ENCODE assay signal across 10 mouse cellular contexts in the genomic region with DNA sequence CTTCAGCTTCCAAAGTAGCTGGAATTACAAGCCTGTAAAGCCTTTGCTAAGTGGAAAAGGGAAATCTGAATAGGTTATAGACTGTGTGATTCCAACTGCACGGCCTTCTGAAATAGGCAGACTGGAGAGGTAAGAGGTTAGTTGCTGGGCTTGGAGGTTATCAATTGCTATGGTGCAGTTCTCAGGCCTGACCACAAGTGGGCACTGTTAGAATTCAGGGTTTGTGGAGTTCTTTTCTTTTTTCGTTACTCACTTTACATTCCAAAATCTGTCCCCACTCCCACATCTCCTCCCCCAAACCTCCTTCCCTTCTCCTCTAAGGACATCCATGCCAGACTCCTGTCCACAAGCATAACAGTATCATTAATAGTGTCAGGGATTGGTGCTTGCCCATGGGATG. TPM values are rescaled to one million over a fixed set of nuclear protein-coding genes. Genes with fewer than 3 reads are reported as not detected.
A peak's percentile ranks its signal among the peaks of the same experiment; 100 is the strongest.
DNase-seq lines count a peak whose midpoint lies in the region; ATAC-seq and TF ChIP-seq lines count a peak whose summit lies in the region.
"Had no signal": no experiment of that assay in that cellular context is flagged by ENCODE, and none has a peak within 500 bp of the region (broad histone marks: within the 10 kb centered on the region; RNA-seq: fewer than 3 reads in every experiment).

No protein-coding gene starts in this region.

- H3K4me2 ChIP-seq in embryonic facial prominence, embryonic 11.5 days (ENCODE audit: low read depth, low read length): no peak overlapping the region
- H3K4me2 ChIP-seq: heart, embryonic 15.5 days; midbrain, embryonic 12.5 days had no signal

- DNase-seq in cerebellum, postnatal 10 days: peak; percentile 54 to 64
- peak in 1 of 2 experiments; percentile 49 for DNase-seq in left cerebral cortex, adult 2 months (ENCODE audit: extremely low spot score in 1 of 2, low spot score in 2 of 2)
- no peak for DNase-seq in left cerebral cortex, postnatal 10 days (ENCODE audit: extremely low spot score in 1 of 2, low spot score in 2 of 2)
- DNase-seq in MEL (ENCODE audit: low read depth, low spot score): peak; percentile 77
- peak; percentile 69 for DNase-seq in embryonic facial prominence, embryonic 11.5 days (ENCODE audit: low spot score)
- DNase-seq in lung, postnatal 10 days: peak; percentile 65
- DNase-seq in thymus, postnatal 0 days (ENCODE audit: low spot score): peak; percentile 62

- H3K4me1 ChIP-seq in MEL (ENCODE audit: control insufficient read depth in 1 of 2, insufficient read depth in 2 of 2, low read length in 2 of 2): no peaks in the 10 kb centered on the region
- H3K4me1 ChIP-seq in embryonic facial prominence, embryonic 11.5 days (ENCODE audit: control insufficient read depth, insufficient read depth, low read length): no peaks in the 10 kb centered on the region
- H3K4me1 ChIP-seq: heart, embryonic 15.5 days had no signal

- H3K9ac ChIP-seq in MEL (ENCODE audit: control insufficient read depth, low read depth, low read length, poor library complexity, severe bottlenecking): no peak overlapping the region
- no peak overlapping the region for H3K9ac ChIP-seq in embryonic facial prominence, embryonic 11.5 days (replicated peaks; ENCODE audit: low read length)
- H3K9ac ChIP-seq: heart, embryonic 15.5 days; midbrain, embryonic 12.5 days had no signal

- H3K36me3 ChIP-seq in MEL (ENCODE audit: control insufficient read depth in 1 of 2, insufficient read depth in 2 of 2, low read length in 2 of 2): no peaks in the 10 kb centered on the region
- peaks cover 7% of the 10 kb centered on the region for H3K36me3 ChIP-seq in embryonic facial prominence, embryonic 11.5 days (replicated peaks; ENCODE audit: control insufficient read depth, insufficient read depth, low read depth, low read length)

- peak; percentile 82 for TF ChIP-seq CTCF in left cerebral cortex, adult 2 months (IDR thresholded peaks at IDR 0.05)
- TF ChIP-seq CTCF in MEL (IDR thresholded peaks at IDR 0.05 in 2 of 3, conservative IDR thresholded peaks at IDR 0.05 in 1 of 3; ENCODE audit: control insufficient read depth in 1 of 3, insufficient read depth in 1 of 3, low read depth in 2 of 3, low read length in 3 of 3, poor library complexity in 1 of 3, severe bottlenecking in 1 of 3): peak; percentile 61 to 98 (median 84)

- H3K9me3 ChIP-seq in MEL (replicated peaks; ENCODE audit: insufficient read depth, low read length): no peaks in the 10 kb centered on the region
- no peaks in the 10 kb centered on the region for H3K9me3 ChIP-seq in embryonic facial prominence, embryonic 11.5 days (replicated peaks; ENCODE audit: control insufficient read depth, low read length)
- H3K9me3 ChIP-seq: heart, embryonic 15.5 days; midbrain, embryonic 12.5 days had no signal

- no peaks in the 10 kb centered on the region for H3K27me3 ChIP-seq in MEL (ENCODE audit: control insufficient read depth in 1 of 2, insufficient read depth in 2 of 2, low read length in 2 of 2)
- H3K27me3 ChIP-seq in embryonic facial prominence, embryonic 11.5 days (ENCODE audit: control insufficient read depth, insufficient read depth, low read length): no peaks in the 10 kb centered on the region
- H3K27me3 ChIP-seq: heart, embryonic 15.5 days; midbrain, embryonic 12.5 days had no signal

- no peak for ATAC-seq in cerebellum, adult (ENCODE audit: insufficient number of reproducible peaks, low FRiP score, low TSS enrichment)
- no peak for ATAC-seq in embryonic facial prominence, embryonic 11.5 days (replicated peaks; ENCODE audit: insufficient number of reproducible peaks, low FRiP score, low TSS enrichment, low read depth)

- TF ChIP-seq RAD21 in MEL (IDR thresholded peaks at IDR 0.05; ENCODE audit: low read depth, low read length): peak; percentile 56

- no peaks in the 10 kb centered on the region for H3K79me2 ChIP-seq in MEL (ENCODE audit: control insufficient read depth, insufficient read depth, low read length, poor library complexity)

- intact Hi-C loops in left cerebral cortex, adult 2 months (cut with DNase I): no loop called here
- intact Hi-C loops in left cerebral cortex, postnatal 10 days (cut with DNase I): no loop called here

- no peak for TF ChIP-seq POLR2A in MEL (IDR thresholded peaks at IDR 0.05; ENCODE audit: control insufficient read depth in 1 of 2, insufficient read depth in 1 of 2, low read depth in 1 of 2, low read length in 2 of 2, poor library complexity in 1 of 2)

- H3K4me3 ChIP-seq in left cerebral cortex, adult 2 months: no peak overlapping the region
- no peak overlapping the region for H3K4me3 ChIP-seq in MEL (ENCODE audit: control insufficient read depth in 1 of 2, insufficient read depth in 1 of 2, low read depth in 2 of 2, low read length in 2 of 2)
- H3K4me3 ChIP-seq in embryonic facial prominence, embryonic 11.5 days (ENCODE audit: low read depth, low read length): no peak overlapping the region
- H3K4me3 ChIP-seq: heart, embryonic 15.5 days; midbrain, embryonic 12.5 days had no signal

- no peak overlapping the region for H3K27ac ChIP-seq in left cerebral cortex, adult 2 months
- no peak overlapping the region for H3K27ac ChIP-seq in MEL (ENCODE audit: control insufficient read depth, low read depth, low read length)
- H3K27ac ChIP-seq in embryonic facial prominence, embryonic 11.5 days (replicated peaks; ENCODE audit: low read depth, low read length): no peak overlapping the region
- H3K27ac ChIP-seq: heart, embryonic 15.5 days; midbrain, embryonic 12.5 days had no signal

- no peak for TF ChIP-seq EP300 in MEL (IDR thresholded peaks at IDR 0.05; ENCODE audit: low read depth in 1 of 2, low read length in 2 of 2)

- 47% methylated on average over 2 of the region's 2 CpGs for WGBS in embryonic facial prominence, embryonic 11.5 days

TF ChIP-seq in MEL, 35 proteins besides CTCF, POLR2A, EP300 and RAD21:
- TF ChIP-seq ZKSCAN1 (IDR thresholded peaks at IDR 0.05; ENCODE audit: low read depth, low read length) (no peak), JUND (IDR thresholded peaks at IDR 0.05; ENCODE audit: low read depth, low read length) (no peak), SMC3 (IDR thresholded peaks at IDR 0.05; ENCODE audit: low read depth, low read length) (peak; percentile 68), ZC3H11A (IDR thresholded peaks at IDR 0.05; ENCODE audit: low read depth, low read length) (0 out of 2 replicates have a peak, but pooled peaks have one; percentile 31)

RNA-seq across cellular contexts. Expression of a gene that starts 8.0 kb away (rescaled TPM):
- total RNA-seq in left cerebral cortex, adult 2 months (2021): 1,000 to 10,000 TPM; 1,033 to 1,089 TPM
- 1,000 to 10,000 TPM; 1,526 to 1,528 TPM for total RNA-seq in left cerebral cortex, postnatal 10 days (2021)
- total RNA-seq in MEL (2012; rRNA removed): 13.1 and 15.8 TPM in 2 replicates
- polyA plus RNA-seq in MEL (2012; ENCODE audit: insufficient read depth in 1 of 2, insufficient read length in 2 of 2, low read depth in 1 of 2, low replicate concordance in 2 of 2, missing spikeins in 1 of 2): 10 to 100 TPM in 1 of 2 experiments, not detected in 1; 71.2 TPM
- 981 and 984 TPM in 2 replicates for polyA plus RNA-seq in embryonic facial prominence, embryonic 11.5 days (2014; fragmentation: Nextera tagmentation; extraction: Ambion mirVana)
- 550 and 586 TPM in 2 replicates for polyA plus RNA-seq in thymus, postnatal 0 days (2015; fragmentation: Nextera tagmentation; extraction: Ambion mirVana)

RNA-seq across cellular contexts. Expression of a gene that starts 31.6 kb away (rescaled TPM):
- total RNA-seq in left cerebral cortex, adult 2 months (2021): 100 to 1,000 TPM; 108 to 113 TPM
- total RNA-seq in left cerebral cortex, postnatal 10 days (2021): 100 to 1,000 TPM; 104 TPM
- total RNA-seq in MEL (2012; rRNA removed): 310 and 359 TPM in 2 replicates
- polyA plus RNA-seq in MEL (2012; ENCODE audit: insufficient read depth in 1 of 2, insufficient read length in 2 of 2, low read depth in 1 of 2, low replicate concordance in 2 of 2, missing spikeins in 1 of 2): 100 to 1,000 TPM in 1 of 2 experiments, not detected in 1; 482 TPM
- polyA plus RNA-seq in embryonic facial prominence, embryonic 11.5 days (2014; fragmentation: Nextera tagmentation; extraction: Ambion mirVana): 190 and 194 TPM in 2 replicates
- 273 and 293 TPM in 2 replicates for polyA plus RNA-seq in thymus, postnatal 0 days (2015; fragmentation: Nextera tagmentation; extraction: Ambion mirVana)

RNA-seq across cellular contexts. Expression of a gene that starts 31.8 kb away (rescaled TPM):
- under 1 TPM in 1 of 2 experiments, not detected in 1; 0.29 TPM for total RNA-seq in left cerebral cortex, adult 2 months (2021)
- under 1 TPM; 0.16 to 0.30 TPM for total RNA-seq in left cerebral cortex, postnatal 10 days (2021)
- not detected in 2 replicates for total RNA-seq in MEL (2012; rRNA removed)
- under 1 TPM in 1 of 2 experiments, not detected in 1; 0.10 TPM for polyA plus RNA-seq in MEL (2012; ENCODE audit: insufficient read depth in 1 of 2, insufficient read length in 2 of 2, low read depth in 1 of 2, low replicate concordance in 2 of 2, missing spikeins in 1 of 2)
- not detected in 2 replicates for polyA plus RNA-seq in embryonic facial prominence, embryonic 11.5 days (2014; fragmentation: Nextera tagmentation; extraction: Ambion mirVana)
- not detected in 2 replicates for polyA plus RNA-seq in thymus, postnatal 0 days (2015; fragmentation: Nextera tagmentation; extraction: Ambion mirVana)
- polyA plus RNA-seq: heart, embryonic 15.5 days had no signal

RNA-seq across cellular contexts. Expression of a gene that starts 34.5 kb away (rescaled TPM):
- total RNA-seq in left cerebral cortex, adult 2 months (2021): not detected
- total RNA-seq in left cerebral cortex, postnatal 10 days (2021): not detected
- not detected in 2 replicates for total RNA-seq in MEL (2012; rRNA removed)
- not detected for polyA plus RNA-seq in MEL (2012; ENCODE audit: insufficient read depth in 1 of 2, insufficient read length in 2 of 2, low read depth in 1 of 2, low replicate concordance in 2 of 2, missing spikeins in 1 of 2)
- polyA plus RNA-seq in embryonic facial prominence, embryonic 11.5 days (2014; fragmentation: Nextera tagmentation; extraction: Ambion mirVana): 0.10 TPM in 1 of 2 replicates, not detected in the other
- polyA plus RNA-seq in thymus, postnatal 0 days (2015; fragmentation: Nextera tagmentation; extraction: Ambion mirVana): not detected in 2 replicates
- polyA plus RNA-seq: heart, embryonic 15.5 days had no signal

RNA-seq across cellular contexts. Expression of a gene that starts 53.1 kb away (rescaled TPM):
- 1 to 10 TPM; 6.4 to 6.7 TPM for total RNA-seq in left cerebral cortex, adult 2 months (2021)
- total RNA-seq in left cerebral cortex, postnatal 10 days (2021): 1 to 10 TPM; 7.1 to 7.5 TPM
- total RNA-seq in MEL (2012; rRNA removed): 2.5 and 3.2 TPM in 2 replicates
- 1 to 10 TPM in 1 of 2 experiments, not detected in 1; 6.2 TPM for polyA plus RNA-seq in MEL (2012; ENCODE audit: insufficient read depth in 1 of 2, insufficient read length in 2 of 2, low read depth in 1 of 2, low replicate concordance in 2 of 2, missing spikeins in 1 of 2)
- polyA plus RNA-seq in embryonic facial prominence, embryonic 11.5 days (2014; fragmentation: Nextera tagmentation; extraction: Ambion mirVana): 10.2 and 10.6 TPM in 2 replicates
- 5.1 and 6.5 TPM in 2 replicates for polyA plus RNA-seq in thymus, postnatal 0 days (2015; fragmentation: Nextera tagmentation; extraction: Ambion mirVana)

Comparison
In these comparisons a context has a peak if more than half of its experiments do, and no peak if none do; other contexts are left out.
1. DNase-seq: peak in cerebellum, postnatal 10 days (2 of 2), MEL (single experiment), embryonic facial prominence, embryonic 11.5 days (single experiment), lung, postnatal 10 days (single experiment) and thymus, postnatal 0 days (single experiment); none in left cerebral cortex, postnatal 10 days (0 of 2).
2. RNA of a gene that starts 8.0 kb away (total RNA-seq): 1,526 to 1,528 TPM in left cerebral cortex, postnatal 10 days and 1,033 to 1,089 TPM in left cerebral cortex, adult 2 months; 13.1 to 15.8 TPM in MEL; every median in the first group is over 10 times any median in the second.